Mouse (Mus musculus): ENCODE results near the gene Sh3bp5l.
"Not testable (repeated sequence)": the region's sequence is repeated elsewhere in the genome, so short reads cannot be mapped to it uniquely, and the experiment has no call there.

Sh3bp5l gene

DNA sequence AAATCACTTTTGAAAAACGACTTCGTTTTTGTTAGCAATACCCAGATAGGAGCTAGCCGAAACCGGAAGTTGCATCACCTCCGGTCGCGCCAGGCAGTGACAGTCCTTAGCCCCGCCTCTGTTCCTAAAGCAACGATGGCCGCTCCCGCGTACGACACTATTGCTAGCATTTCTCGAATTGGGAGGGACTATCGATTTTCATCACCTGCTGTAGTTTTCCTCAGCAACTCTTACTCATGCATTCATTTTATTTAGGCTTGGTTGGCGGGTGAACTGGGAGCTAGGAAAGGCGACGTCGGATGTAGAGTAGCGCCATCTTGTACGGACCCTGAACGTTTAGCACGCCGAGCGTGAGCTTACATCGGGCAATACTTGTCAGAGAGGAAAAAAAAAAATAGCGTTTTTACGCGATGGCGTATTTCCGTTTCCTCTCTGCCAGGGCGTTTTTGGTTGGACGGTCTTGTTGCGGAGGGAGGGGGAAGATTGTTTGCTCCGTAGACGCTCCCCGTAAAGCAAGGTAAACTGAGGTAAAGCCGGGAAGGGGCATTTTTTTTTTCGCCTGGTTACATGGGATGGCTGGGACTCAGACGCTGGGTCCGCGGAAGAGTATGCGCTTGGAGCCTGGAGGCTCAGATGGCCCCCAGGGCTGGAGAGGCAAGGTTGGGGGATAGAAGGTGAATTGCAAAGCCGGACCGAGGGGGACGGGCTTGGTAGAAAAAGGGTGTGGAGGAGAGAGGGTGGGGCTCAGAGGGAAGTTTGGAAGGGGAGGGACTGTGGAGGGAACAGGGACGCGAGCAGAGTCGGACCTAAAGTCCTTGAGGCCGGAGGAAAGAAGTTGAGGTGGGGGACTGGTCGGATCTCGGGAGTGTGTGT lies at the start of gene Sh3bp5l, which contains the start of gene Zfp672:
Sh3bp5l (plus strand) TSS at position 449 of the 873 bp plus-strand sequence.
Zfp672 (minus strand) TSS at position 64 of the 873 bp plus-strand sequence.
- peak; percentile 82 to 88 for DNase-seq (ENCODE audit: low spot score in 2 of 2)

DNA sequence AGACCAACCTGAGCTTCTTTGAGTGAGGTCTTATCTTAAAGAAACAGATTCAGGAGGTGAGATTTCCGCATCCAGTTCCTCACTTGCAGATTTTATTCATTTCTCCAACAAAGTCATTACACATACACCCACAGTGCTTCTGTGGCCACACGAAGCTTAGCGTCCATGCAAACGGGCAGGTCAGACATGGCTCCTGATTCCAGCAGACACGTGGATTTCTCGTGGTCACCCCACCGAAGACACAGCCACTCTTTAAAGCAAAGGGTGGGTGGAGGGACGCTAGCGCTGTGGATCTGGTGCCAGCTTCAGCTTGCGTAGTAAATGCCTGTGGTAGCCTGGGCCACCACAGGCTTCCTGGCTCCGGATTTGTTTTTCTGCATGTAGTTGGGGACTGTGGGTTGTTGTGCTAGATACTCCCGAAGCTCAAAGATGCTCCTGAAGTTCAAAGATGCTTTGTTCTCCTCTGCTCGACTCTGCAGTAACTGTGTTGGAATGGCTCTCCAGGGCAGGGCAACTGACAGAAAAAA lies 48.5 kb upstream of the Sh3bp5l start:
- no peak for DNase-seq (ENCODE audit: low spot score in 2 of 2)

DNA sequence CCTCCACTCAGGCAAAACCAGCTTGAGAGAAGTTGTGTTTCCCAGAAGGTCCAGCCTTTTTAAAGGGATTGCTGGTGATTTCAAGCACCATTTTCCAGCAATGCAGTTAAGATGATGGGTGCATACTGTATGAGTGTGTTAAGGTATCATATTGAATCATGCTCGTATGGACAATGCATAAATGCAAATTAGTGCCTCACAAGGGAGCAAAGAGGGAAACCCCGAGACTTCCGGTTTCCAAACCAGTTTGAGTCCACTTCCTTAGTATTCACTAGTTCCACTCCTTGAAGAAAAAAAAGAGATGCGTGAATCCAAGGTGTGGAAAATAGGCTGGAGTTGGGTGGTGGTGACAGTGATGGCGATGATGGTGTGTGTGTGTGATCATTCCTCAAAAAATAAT lies 48.0 kb upstream of the Sh3bp5l start:
- DNase-seq (ENCODE audit: low spot score in 2 of 2): no peak

DNA sequence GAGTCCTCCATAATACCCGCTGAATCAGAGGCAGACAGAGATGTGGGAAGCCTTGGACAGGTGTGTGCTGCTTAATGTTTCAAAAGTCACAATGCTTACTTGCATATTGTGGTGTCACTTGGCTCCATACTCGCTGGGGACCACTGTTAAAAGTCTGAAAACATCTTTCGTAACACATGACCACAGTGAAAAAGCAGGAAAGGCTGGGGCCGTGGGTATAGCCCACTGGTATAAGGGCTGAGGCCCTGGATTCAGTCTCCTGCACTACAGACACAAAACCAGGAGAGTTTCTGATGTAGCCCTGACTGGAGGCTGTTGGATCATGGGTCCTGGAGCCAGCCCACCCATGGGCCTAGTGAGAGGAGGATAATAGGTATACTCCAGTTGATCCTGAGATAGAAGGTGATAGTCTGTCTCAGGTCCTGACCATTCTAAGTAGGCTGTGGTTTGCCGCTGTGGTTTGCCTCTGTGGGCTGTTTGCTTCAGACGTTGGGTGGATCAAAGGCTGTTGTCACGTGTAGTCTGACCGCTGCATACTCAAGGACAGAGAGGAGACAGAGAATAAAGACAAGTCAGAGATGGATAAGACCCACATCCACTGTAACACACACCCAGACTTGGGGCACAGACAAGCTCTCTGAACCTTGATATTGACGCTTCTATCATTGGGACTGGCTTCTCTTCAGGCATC lies 40.4 kb upstream of the Sh3bp5l start:
- DNase-seq (ENCODE audit: low spot score in 2 of 2): no peak

DNA sequence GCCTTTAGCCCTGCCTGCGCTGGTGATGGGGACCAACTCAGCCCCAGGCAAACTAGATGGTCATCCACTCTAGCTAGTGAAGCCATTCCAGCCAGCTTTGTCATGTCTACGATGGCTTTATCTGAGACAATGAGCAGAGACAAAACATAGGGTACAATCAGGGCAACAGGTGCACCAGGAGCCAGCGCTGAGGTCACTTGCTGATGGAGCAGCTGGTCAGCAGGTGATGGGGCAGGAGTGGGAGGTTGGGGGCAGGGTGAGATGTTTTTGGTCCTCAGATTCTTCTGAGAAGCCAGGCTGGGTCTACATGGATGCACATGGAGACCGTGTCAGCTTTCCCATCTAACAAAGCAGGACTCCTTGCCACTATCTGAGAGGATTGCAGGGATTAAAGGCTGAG lies 39.7 kb upstream of the Sh3bp5l start:
- DNase-seq (ENCODE audit: low spot score in 2 of 2): no peak

DNA sequence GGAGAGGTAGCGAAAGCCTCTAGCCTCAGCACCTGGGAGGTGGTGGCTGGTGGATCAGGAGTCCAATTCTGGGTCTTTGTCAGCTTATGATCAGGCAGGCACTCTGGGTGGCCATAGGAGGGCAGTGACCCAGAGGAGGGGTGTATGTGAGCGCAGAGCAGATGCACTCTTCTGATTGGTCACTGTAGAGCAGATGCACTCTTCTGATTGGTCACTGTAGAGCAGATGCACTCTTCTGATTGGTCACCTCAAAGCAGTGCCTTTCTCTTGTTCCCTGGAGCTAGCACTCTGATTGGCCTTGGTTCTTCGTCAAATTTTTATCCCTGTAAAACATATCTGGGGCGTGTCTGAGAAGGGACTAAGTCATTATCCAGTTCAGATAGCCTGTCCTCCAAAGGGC lies 37.7 kb upstream of the Sh3bp5l start:
- no peak for DNase-seq (ENCODE audit: low spot score in 2 of 2)

DNA sequence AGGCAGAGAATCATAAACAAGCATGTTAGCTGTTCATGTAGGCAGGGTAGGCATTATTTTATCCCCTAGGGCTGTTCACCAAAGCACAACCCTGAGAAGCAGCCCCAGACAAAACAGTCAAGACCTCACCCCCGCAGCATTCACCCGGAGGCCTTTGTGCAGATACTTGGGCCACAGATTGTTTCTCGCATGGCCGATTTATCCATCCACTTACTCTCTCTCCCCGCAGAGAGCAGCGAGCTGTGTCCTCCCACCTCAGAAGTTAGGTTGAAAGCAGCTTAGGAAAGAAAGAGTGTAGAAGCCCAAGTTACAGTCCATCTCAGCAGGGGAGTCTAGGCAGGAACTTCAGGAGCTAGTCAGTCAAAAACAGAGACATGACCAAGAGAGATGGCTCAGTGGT lies 33.1 kb upstream of the Sh3bp5l start:
- DNase-seq (ENCODE audit: low spot score in 2 of 2): no peak

DNA sequence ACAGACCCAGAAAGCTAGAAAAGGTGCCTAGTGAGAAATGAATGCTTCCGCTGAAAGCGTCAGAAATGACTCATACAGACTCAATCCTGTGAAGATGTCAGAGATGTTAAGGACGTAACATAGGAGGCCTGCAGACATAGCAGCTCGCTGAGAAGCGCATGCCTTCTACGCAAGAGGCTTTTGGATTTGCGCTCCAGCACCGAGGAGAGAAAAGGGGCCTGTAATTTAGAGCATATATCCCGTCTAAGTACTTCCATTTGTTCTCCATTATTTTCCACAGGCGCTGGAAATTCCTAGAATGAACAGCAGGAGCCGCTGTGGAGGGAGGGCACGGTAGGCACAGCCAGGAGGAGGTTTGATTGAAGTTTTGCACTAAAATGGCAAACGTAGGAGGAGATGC lies 29.5 kb upstream of the Sh3bp5l start:
- peak in 1 of 2 experiments; percentile 47 for DNase-seq (ENCODE audit: low spot score in 2 of 2)

DNA sequence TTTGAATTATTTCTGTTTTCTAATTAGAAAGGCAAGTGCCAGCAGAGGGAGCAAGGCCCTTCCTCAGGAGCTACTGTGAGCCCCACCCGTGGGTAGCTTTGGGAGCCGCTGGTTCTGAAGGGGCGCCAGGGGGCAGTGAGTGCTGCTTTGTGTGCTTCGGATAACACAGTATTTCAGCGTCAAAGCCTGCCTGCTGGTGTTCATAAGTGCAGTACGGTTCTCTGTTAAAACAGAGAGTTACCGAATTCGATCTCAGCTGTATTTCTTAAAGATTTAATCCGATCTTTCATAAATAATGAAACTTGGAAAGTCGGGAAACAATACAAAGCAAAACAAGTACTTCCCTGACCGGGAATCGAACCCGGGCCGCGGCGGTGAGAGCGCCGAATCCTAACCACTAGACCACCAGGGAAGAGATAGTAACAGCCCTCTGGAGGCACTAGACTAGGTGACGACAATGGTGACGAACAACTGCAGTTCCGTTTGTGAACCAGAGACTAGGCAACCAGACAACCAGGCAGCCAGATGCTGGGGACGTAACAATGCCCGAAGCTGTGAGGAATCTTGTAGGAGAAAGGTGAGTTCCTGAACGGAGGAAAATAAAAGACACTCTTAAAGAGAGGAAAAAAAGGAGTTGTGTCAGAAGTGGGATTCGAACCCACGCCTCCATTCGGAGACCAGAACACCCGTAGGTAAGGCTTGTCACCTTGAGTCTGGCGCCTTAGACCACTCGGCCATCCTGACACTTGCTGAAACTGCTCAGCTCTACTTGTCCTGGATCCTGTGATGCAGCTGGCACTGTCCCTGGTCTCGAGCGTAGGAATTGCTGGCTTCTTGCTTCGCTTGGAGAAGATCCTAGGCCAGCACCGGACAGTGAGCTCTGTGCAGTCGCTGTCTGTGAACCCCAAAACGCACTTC lies 28.4 kb upstream of the Sh3bp5l start:
- peak; percentile 93 to 96 for DNase-seq (ENCODE audit: low spot score in 2 of 2)

DNA sequence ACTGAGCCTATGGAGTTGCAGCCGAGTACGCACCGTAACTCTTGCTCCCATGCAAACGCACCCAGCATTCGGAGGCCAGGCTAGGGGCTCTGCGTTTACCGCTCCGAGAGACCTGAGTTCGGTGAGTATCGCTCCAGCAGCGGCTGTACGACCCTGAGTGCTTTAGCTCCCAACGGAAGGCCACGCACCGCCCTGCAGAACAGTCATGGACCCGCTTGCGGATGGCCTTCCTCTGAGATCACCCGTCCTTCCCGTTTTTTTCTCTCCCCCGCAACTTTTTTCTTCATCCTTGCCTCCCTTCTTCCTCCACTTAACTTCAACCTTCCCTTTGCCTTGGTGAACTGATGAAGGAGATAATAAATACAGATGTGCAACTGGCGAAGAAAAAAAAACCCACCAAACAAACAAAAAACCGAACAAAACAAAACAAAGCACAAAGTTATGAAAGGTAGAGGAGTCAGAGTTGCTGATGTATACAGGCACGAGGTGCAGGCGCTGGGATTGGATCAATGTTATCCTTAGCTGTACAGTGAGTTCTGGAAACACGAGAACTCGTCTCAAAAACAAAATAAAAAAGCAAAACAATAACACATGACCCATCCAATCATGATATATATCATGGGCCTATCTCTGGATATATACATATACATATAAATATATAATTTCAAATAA lies 27.6 kb upstream of the Sh3bp5l start:
- no peak for DNase-seq (ENCODE audit: low spot score in 2 of 2)

DNA sequence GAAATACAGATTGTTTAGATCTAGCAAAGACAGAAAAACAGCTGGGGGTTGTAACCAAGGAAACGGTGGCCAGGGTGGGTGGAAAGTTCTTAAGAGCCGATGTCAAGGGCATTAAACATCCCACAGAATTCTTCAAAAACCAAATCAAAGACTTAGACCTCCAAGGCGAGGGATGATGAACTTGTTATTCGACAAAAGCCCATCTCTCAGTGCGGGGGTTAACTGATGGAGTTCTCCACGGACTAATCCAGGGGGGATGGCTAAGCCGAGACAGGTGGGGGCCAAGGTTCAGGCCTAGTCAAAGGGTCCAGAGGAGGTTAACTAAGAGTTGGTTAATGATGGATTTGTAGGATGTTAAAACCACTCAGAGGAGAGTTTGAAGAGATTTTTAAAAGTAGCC lies 26.9 kb upstream of the Sh3bp5l start:
- no peak for DNase-seq (ENCODE audit: low spot score in 2 of 2)

DNA sequence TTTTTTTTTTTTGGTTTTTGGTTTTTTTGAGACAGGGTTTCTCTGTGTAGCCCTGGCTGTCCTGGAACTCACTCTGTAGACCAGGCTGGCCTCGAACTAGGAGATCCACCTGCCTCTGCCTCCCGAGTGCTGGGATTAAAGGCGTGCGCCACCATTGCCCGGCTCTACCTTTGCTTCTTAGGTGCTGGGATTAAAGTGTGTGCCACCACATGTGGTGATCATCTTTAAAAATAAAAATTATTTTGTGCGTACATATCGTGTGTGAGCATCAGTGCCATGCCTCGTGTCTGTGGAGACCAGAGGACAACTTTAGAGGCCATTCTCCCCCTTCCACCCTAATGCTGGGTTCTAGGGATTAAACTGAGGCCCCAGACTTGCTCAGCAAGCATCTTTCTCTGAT lies 25.2 kb upstream of the Sh3bp5l start:
- not testable (repeated sequence) for DNase-seq (ENCODE audit: low spot score in 2 of 2)

DNA sequence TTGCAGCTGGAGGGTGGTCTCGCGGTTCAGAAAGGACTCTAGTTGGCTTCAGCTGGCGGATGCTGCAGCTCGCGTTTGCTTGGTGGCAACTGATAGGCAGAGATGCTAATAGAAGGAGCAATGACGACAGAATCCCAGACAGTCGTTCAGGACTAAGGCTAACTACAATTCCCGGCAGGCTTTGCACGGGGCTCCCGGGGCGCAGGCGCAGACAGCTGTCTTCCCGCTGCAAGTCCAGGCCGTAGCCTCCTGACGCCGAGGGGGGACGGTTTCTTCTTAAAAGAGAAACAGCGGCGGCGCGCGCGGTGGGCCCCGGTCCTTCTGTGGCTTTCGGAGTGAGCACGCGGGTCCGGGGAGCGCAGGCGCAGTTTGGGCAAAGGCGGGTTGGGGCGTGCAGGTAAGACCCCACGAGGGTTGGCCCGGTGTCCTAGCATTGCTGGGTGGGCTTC lies 23.6 kb upstream of the Sh3bp5l start, which contains the start of gene Zfp692:
Zfp692 (plus strand) TSS at position 210 of the 449 bp plus-strand sequence.
- peak; percentile 91 to 93 for DNase-seq (ENCODE audit: low spot score in 2 of 2)

DNA sequence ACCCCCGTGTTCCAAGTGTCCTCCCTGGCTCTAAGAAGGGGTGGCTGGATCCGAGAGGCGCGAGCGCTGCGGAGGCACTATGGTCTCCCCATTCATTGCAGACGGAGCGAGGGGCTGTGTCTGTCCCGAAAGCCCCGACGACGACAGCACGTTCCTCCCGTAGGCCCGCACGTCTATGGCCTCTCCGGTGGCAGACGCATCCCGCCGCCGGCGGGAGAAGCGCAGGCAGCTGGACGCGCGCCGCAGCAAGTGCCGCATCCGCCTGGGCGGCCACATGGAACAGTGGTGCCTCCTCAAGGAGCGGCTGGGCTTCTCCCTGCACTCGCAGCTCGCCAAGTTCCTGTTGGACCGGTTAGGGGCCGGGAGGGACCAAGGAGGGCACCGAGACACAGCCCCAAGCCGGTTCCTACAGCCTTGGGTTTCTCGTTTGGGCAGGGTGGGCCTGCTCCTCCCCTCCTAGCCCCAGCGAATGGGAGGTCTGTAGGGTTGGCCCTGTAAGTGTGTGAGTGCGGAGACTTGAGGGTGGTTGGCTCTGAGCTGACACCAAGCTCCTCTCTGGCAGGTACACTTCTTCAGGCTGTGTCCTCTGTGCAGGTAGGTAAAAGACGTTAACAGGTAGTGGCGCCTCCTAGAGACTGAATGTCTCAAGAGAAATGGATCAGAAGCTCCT lies 23.0 kb upstream of the Sh3bp5l start:
- peak; percentile 71 to 75 for DNase-seq (ENCODE audit: low spot score in 2 of 2)

DNA sequence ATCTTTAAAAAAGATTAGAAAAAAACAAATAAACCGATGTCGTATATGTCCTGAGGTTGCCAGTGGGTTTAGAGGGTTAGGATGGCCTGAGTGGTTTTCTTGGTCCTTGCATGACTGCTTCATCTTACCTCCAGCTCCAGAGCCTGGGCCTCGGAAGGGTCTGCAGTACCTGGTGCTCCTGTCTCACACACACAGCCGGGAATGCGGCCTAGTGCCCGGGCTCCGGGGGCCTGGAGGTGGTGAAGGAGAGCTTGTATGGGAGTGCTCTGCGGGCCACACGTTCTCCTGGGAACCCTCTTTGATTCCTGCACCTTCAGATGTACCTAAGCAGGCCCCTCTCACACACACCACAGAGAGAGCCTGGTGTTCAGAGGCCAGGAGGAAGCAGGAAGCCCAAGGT lies 21.9 kb upstream of the Sh3bp5l start:
- no peak for DNase-seq (ENCODE audit: low spot score in 2 of 2)

DNA sequence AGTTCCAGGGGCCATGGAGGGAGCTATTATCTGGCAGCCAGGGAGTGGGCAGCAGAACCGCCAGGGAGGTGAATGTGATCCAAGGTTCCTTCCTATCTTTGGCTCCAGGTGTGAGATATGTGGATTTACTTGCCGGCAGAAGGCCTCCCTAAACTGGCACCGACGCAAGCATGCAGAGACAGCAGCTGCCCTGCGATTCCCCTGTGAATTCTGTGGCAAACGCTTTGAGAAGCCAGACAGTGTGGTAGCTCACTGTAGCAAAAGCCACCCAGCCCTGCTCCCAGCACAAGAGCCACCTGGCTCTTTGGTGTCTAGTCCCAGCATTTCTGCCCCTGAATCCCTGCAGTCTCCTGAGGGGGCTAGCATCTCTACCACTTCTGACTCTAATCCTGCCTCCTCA lies 16.5 kb upstream of the Sh3bp5l start:
- DNase-seq (ENCODE audit: low spot score in 2 of 2): no peak

DNA sequence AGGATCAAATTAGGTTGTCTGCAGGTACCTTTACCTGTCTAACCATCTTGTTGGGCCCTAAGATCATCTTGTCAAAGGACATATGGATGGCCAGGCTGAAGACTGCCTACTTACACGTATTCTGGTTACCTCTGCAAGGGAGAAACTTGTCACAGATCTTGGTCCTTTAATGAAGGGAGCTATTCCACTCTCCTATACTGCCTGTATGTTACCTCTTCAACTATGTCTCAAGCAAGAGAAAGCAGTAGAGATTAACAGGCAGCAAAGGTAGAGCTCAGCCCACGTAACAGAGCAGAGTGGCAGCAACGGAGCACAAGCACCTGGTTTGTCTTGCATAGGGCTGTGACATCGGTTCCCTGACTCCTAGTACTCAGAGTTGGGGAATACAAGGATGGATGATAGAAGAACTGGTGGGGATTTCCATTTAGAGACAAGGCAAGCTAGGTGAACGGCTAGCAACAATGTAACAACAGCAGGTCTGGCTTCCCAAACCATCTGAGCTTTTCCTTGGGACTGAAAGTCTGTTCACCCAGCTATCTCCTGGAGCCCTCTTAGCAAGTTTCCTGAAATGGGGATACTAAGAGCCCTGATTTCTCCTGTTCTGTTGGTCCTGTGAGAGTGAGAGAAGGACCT lies 14.9 kb upstream of the Sh3bp5l start:
- no peak for DNase-seq (ENCODE audit: low spot score in 2 of 2)

DNA sequence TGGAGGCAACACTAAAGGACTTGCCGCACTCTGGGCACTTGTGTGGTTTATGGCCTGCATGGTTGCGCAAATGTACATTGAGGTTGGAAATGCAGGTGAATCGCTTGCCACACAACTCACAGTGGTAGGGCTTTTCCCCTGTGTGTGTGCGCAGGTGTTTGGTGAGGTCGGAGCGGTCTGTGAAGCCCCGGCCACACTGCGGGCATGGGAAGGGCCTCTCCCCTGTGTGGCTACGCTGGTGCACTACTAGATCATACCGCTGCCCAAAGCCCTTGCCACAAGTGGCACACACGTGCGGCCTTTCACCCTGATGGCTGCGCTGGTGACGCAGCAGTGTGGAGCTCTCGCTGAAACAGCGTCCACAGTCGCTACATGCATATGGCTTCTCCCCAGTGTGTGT lies 14.2 kb upstream of the Sh3bp5l start:
- DNase-seq (ENCODE audit: low spot score in 2 of 2): no peak

DNA sequence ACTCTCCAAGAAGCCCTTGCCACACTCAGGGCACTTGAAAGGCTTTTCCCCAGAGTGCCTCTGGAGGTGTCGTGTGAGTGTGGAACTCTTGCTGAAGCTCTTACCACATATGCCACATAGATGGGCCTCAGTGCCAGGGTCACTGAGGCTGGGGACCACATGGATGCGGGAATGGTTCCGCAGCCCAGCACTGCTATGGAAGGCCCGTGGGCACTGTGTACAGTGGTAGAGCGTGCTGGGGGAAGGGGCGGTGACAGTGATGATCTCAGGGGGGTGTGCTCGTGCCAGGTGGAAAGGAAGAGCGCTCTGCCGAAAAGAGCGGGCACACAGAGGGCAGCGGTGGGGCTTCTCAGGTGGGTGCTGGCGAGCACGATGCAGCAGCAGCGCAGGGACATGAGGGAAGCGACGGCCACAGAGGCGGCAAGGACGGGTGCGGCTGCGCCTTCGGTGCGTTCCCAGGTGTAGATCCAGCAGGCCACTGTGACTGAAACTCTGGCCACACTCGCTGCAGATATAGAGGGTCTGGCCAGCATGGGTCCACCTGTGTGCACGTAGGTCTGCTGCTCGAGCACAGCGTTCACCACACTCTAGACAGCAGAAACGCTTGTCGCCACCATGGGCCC lies 13.6 kb upstream of the Sh3bp5l start:
- no peak for DNase-seq (ENCODE audit: low spot score in 2 of 2)

Data from urinary bladder, postnatal 4 days (tissue).